Mouse (Mus musculus): ENCODE data around the gene Srp72.

Gene Srp72

GRCm38 (mm10) chr5:76974554-76975285 lies at the start of gene Srp72:
Gene Srp72, plus strand, starts transcription at chr5:76974683.
- peak; percentile 88 to 89 for DNase-seq

GRCm38 (mm10) chr5:76928124-76928832 lies 46.2 kb upstream of the Srp72 start:
- DNase-seq = peak in 1 of 2 experiments; percentile 23

- peak; percentile 25 to 47 for DNase-seq
Observed at GRCm38 (mm10) chr5:76929180-76929877, 45.2 kb upstream of the Srp72 start.

- no peak for DNase-seq
Observed at GRCm38 (mm10) chr5:76939717-76940116, 34.8 kb upstream of the Srp72 start.

- no peak for DNase-seq
Observed at GRCm38 (mm10) chr5:76941975-76942374, 32.5 kb upstream of the Srp72 start.

- no peak for DNase-seq
Observed at GRCm38 (mm10) chr5:76942505-76942904, 32.0 kb upstream of the Srp72 start.

- DNase-seq = no peak
Observed at GRCm38 (mm10) chr5:76944965-76945677, 29.4 kb upstream of the Srp72 start.

- no peak for DNase-seq
Observed at GRCm38 (mm10) chr5:76945678-76946033, 28.8 kb upstream of the Srp72 start.

GRCm38 (mm10) chr5:76947142-76947541 lies 27.3 kb upstream of the Srp72 start:
- DNase-seq = no peak

- no peak for DNase-seq
Observed at GRCm38 (mm10) chr5:76947758-76948157, 26.7 kb upstream of the Srp72 start.

- DNase-seq = no peak
Observed at GRCm38 (mm10) chr5:76950343-76951105, 24.0 kb upstream of the Srp72 start.

GRCm38 (mm10) chr5:76951106-76952027 lies 23.1 kb upstream of the Srp72 start, which contains the start of the genes Paics and Ppat:
Gene Paics, plus strand, starts transcription at chr5:76951307.
Gene Ppat, minus strand, starts transcription at chr5:76951578.
- DNase-seq = peak; percentile 99

- no peak for DNase-seq
Observed at GRCm38 (mm10) chr5:76952112-76953040, 22.1 kb upstream of the Srp72 start.

- DNase-seq = no peak
Observed at GRCm38 (mm10) chr5:76953794-76954193, 20.7 kb upstream of the Srp72 start.

GRCm38 (mm10) chr5:76954271-76954900 lies 20.1 kb upstream of the Srp72 start:
- DNase-seq = no peak

- DNase-seq = peak in 1 of 2 experiments; percentile 8
Observed at GRCm38 (mm10) chr5:76955474-76955873, 19.0 kb upstream of the Srp72 start.

GRCm38 (mm10) chr5:76957954-76958353 lies 16.5 kb upstream of the Srp72 start:
- DNase-seq = no peak

GRCm38 (mm10) chr5:76959587-76959986 lies 14.9 kb upstream of the Srp72 start:
- peak in 1 of 2 experiments; percentile 41 for DNase-seq

- DNase-seq = no peak
Observed at GRCm38 (mm10) chr5:76962545-76962944, 11.9 kb upstream of the Srp72 start.
